Mouse (Mus musculus) ES-E14 (cell line): ENCODE measurements around the gene Nfib.

Experiments
- CHD2 ChIP-seq: IDR thresholded peaks from 2 replicates; pipeline ENCODE4 v1.6.1; 2014; ENCODE audit warnings: mild to moderate bottlenecking, low read depth, low read length, inconsistent platforms
- MAFK ChIP-seq: IDR thresholded peaks from 2 replicates; pipeline ENCODE4 v1.6.1; 2014; ENCODE audit warnings: mild to moderate bottlenecking, low read depth, low read length, inconsistent platforms; ENCODE audit not compliant: insufficient read depth
- ZC3H11A ChIP-seq: IDR thresholded peaks from 2 replicates; pipeline ENCODE4 v1.6.1; 2012; ENCODE audit warnings: low read depth, mild to moderate bottlenecking, inconsistent platforms, low read length, borderline replicate concordance
- ZNF384 ChIP-seq: IDR thresholded peaks from 2 replicates; pipeline ENCODE4 v1.6.1; 2012; ENCODE audit warnings: low read depth, low read length, inconsistent platforms

GRCm38 (mm10) chr4:82403975-82404651 is 301.4 kb downstream of the Nfib start:
- TF ChIP-seq CHD2 (no peak), MAFK (no peak), ZNF384 (no peak), ZC3H11A (peak; percentile 41; the same call in 1 of the 2 replicates)
